ENCODE assay signal across 13 mouse cellular contexts in genomic region chr3:129220086-129220670, GRCm38 (mm10). TPM values are rescaled to one million over a fixed set of nuclear protein-coding genes. Genes with fewer than 3 reads are reported as not detected.
DNase-seq lines count a peak whose midpoint lies in the region; ATAC-seq and TF ChIP-seq lines count a peak whose summit lies in the region.
"Had no signal": no experiment of that assay in that cellular context is flagged by ENCODE, and none has a peak within 500 bp of the region (broad histone marks: within the 10 kb centered on the region; RNA-seq: fewer than 3 reads in every experiment).

No protein-coding gene starts in this region.

- intact Hi-C loops in heart, postnatal 14 days (cut with DNase I) = no loop called here

- peak; percentile 19 for DNase-seq in heart, adult 11 months
- DNase-seq in heart, postnatal 14 days = no peak
- peak; percentile 12 for DNase-seq in kidney, postnatal 0 days (ENCODE audit: low spot score)
- no peak for DNase-seq in kidney, adult 18-20 months
- DNase-seq: cerebellum, postnatal 25 days; gastrocnemius, postnatal 10 days had no signal

- H3K4me1 ChIP-seq in kidney, postnatal 0 days (replicated peaks; ENCODE audit: insufficient read depth, low read length) = 0 out of 2 replicates have a peak, but pooled peaks cover 4% of the 10 kb centered on the region
- H3K4me1 ChIP-seq in embryonic facial prominence, embryonic 15.5 days = peaks cover 28% of the 10 kb centered on the region
- peaks cover 10% of the 10 kb centered on the region; the same call in 1 of the 2 replicates for H3K4me1 ChIP-seq in stomach, embryonic 14.5 days (ENCODE audit: control insufficient read depth, insufficient read depth, low read length)
- peaks cover 12% of the 10 kb centered on the region; the same call in 1 of the 2 replicates for H3K4me1 ChIP-seq in kidney, embryonic 14.5 days (ENCODE audit: control insufficient read depth, insufficient read depth, low read length)

- no peaks in the 10 kb centered on the region for H3K36me3 ChIP-seq in kidney, postnatal 0 days (ENCODE audit: insufficient read depth, low read length)
- no peaks in the 10 kb centered on the region for H3K36me3 ChIP-seq in embryonic facial prominence, embryonic 15.5 days
- H3K36me3 ChIP-seq in stomach, embryonic 14.5 days (ENCODE audit: control insufficient read depth, insufficient read depth, low read length) = no peaks in the 10 kb centered on the region
- no peaks in the 10 kb centered on the region for H3K36me3 ChIP-seq in kidney, embryonic 14.5 days (ENCODE audit: control insufficient read depth, insufficient read depth, low read length)

- WGBS in kidney, postnatal 0 days = 4% methylated on average over 7 of the region's 7 CpGs
- WGBS in embryonic facial prominence, embryonic 15.5 days = 18% methylated on average over 7 of the region's 7 CpGs
- 6% methylated on average over 7 of the region's 7 CpGs for WGBS in stomach, embryonic 14.5 days
- WGBS in kidney, embryonic 14.5 days = 2% methylated on average over 7 of the region's 7 CpGs

- H3K27ac ChIP-seq in kidney, postnatal 0 days = no peak overlapping the region
- 0 out of 2 replicates have a peak overlapping the region, but pooled peaks have one; percentile 22 for H3K27ac ChIP-seq in embryonic facial prominence, embryonic 15.5 days (replicated peaks)
- H3K27ac ChIP-seq in stomach, embryonic 14.5 days (ENCODE audit: low read length) = peak overlapping the region; percentile 16; the same call in 1 of the 2 replicates
- no peak overlapping the region for H3K27ac ChIP-seq in kidney, embryonic 14.5 days (ENCODE audit: low read depth, low read length)

- peaks cover 70% of the 10 kb centered on the region for H3K27me3 ChIP-seq in kidney, postnatal 0 days (ENCODE audit: insufficient read depth, low read length)
- H3K27me3 ChIP-seq in embryonic facial prominence, embryonic 15.5 days = peaks cover 77% of the 10 kb centered on the region
- H3K27me3 ChIP-seq in stomach, embryonic 14.5 days (ENCODE audit: control insufficient read depth, insufficient read depth, low read length) = peaks cover 19% of the 10 kb centered on the region
- peaks cover 87% of the 10 kb centered on the region for H3K27me3 ChIP-seq in kidney, embryonic 14.5 days (ENCODE audit: control insufficient read depth, insufficient read depth, low read length)

- no peak overlapping the region for H3K4me3 ChIP-seq in kidney, postnatal 0 days (replicated peaks; ENCODE audit: low read depth, low read length)
- no peak overlapping the region for H3K4me3 ChIP-seq in embryonic facial prominence, embryonic 15.5 days (replicated peaks)
- H3K4me3 ChIP-seq in stomach, embryonic 14.5 days (ENCODE audit: low read depth, low read length) = no peak overlapping the region
- H3K4me3 ChIP-seq in kidney, embryonic 14.5 days (ENCODE audit: low read length) = no peak overlapping the region

- H3K9ac ChIP-seq in kidney, postnatal 0 days (ENCODE audit: low read depth, low read length) = no peak overlapping the region
- no peak overlapping the region for H3K9ac ChIP-seq in embryonic facial prominence, embryonic 15.5 days
- no peak overlapping the region for H3K9ac ChIP-seq in stomach, embryonic 14.5 days (replicated peaks; ENCODE audit: low read depth, low read length)
- no peak overlapping the region for H3K9ac ChIP-seq in kidney, embryonic 14.5 days (ENCODE audit: low read depth, low read length)

- no peak for TF ChIP-seq CTCF in kidney, postnatal 0 days (IDR thresholded peaks at IDR 0.05; ENCODE audit: low read depth)

- ATAC-seq in kidney, postnatal 0 days (replicated peaks; ENCODE audit: low FRiP score, low read depth) = no peak
- no peak for ATAC-seq in embryonic facial prominence, embryonic 15.5 days (ENCODE audit: insufficient number of reproducible peaks, low FRiP score, low TSS enrichment, low read depth)
- no peak for ATAC-seq in stomach, embryonic 14.5 days (ENCODE audit: insufficient number of reproducible peaks, insufficient read depth, low FRiP score, low read depth)
- no peak for ATAC-seq in kidney, embryonic 14.5 days (ENCODE audit: low FRiP score, low TSS enrichment)
- ATAC-seq in megakaryocyte-erythroid progenitor cell, adult 5-6 weeks (replicated peaks; ENCODE audit: low FRiP score, low TSS enrichment, poor library complexity, severe bottlenecking) = no peak
- ATAC-seq: activated CD4-positive, CD25-positive, alpha-beta regulatory T cell, adult 4 months; lung, postnatal 0 days had no signal

- no peaks in the 10 kb centered on the region for H3K9me3 ChIP-seq in kidney, postnatal 0 days (replicated peaks; ENCODE audit: low read length)
- no peaks in the 10 kb centered on the region for H3K9me3 ChIP-seq in embryonic facial prominence, embryonic 15.5 days (replicated peaks)
- H3K9me3 ChIP-seq in stomach, embryonic 14.5 days (ENCODE audit: control insufficient read depth, low read depth, low read length) = no peaks in the 10 kb centered on the region
- H3K9me3 ChIP-seq in kidney, embryonic 14.5 days (ENCODE audit: control insufficient read depth, low read length) = no peaks in the 10 kb centered on the region

- H3K4me2 ChIP-seq in kidney, postnatal 0 days (ENCODE audit: low read length) = no peak overlapping the region
- no peak overlapping the region for H3K4me2 ChIP-seq in embryonic facial prominence, embryonic 15.5 days (replicated peaks)
- no peak overlapping the region for H3K4me2 ChIP-seq in stomach, embryonic 14.5 days (replicated peaks; ENCODE audit: low read depth, low read length)
- no peak overlapping the region for H3K4me2 ChIP-seq in kidney, embryonic 14.5 days (replicated peaks; ENCODE audit: low read depth, low read length)

RNA-seq across cellular contexts. Expression of gene Pitx2, which starts 20.5 kb away (rescaled TPM):
- total RNA-seq in heart, postnatal 14 days (2021) = under 1 TPM; 0.83 to 0.91 TPM
- polyA plus RNA-seq in kidney, postnatal 0 days (2015; fragmentation: Nextera tagmentation; extraction: Ambion mirVana) = 6.5 and 7.0 TPM in 2 replicates
- 82.5 and 88.3 TPM in 2 replicates for polyA plus RNA-seq in embryonic facial prominence, embryonic 15.5 days (2015; fragmentation: Nextera tagmentation; extraction: Ambion mirVana)
- 24.2 and 24.7 TPM in 2 replicates for polyA plus RNA-seq in stomach, embryonic 14.5 days (2014; fragmentation: Nextera tagmentation; extraction: Ambion mirVana)
- 1.7 and 1.8 TPM in 2 replicates for polyA plus RNA-seq in kidney, embryonic 14.5 days (2014; fragmentation: Nextera tagmentation; extraction: Ambion mirVana)
- total RNA-seq in megakaryocyte-erythroid progenitor cell, adult 5-6 weeks (2014; fragmentation: Nextera tagmentation) = not detected in 2 replicates
- total RNA-seq in megakaryocyte-erythroid progenitor cell, adult 5-6 weeks (2017) = not detected in 2 replicates
- total RNA-seq: monocyte, adult 5-6 weeks had no signal
- polyA plus RNA-seq: activated CD4-positive, CD25-positive, alpha-beta regulatory T cell, adult 4 months had no signal

Comparison
In these comparisons a context has a peak if more than half of its experiments do, and no peak if none do; other contexts are left out.
1. DNase-seq: peak in heart, adult 11 months (single experiment) and kidney, postnatal 0 days (single experiment); none in heart, postnatal 14 days (0 of 2) and kidney, adult 18-20 months (single experiment).
2. H3K27ac ChIP-seq: peak in embryonic facial prominence, embryonic 15.5 days (single experiment) and stomach, embryonic 14.5 days (single experiment); none in kidney, postnatal 0 days (single experiment) and kidney, embryonic 14.5 days (single experiment).